Mouse (Mus musculus) mesoderm, embryonic 11.5 days (tissue): ENCODE data around the gene Wdr26.

Source experiments
- DNase-seq: peaks from one replicate; pipeline ENCODE4 v3.0.0-alpha.2; 2012; ENCODE audit warnings: low read depth, low spot score

The Wdr26 gene

GRCm38 (mm10) chr1:181211920-181212633 lies at the start of gene Wdr26:
Gene Wdr26, minus strand, starts transcription at chr1:181212001.
- peak; percentile 91 for DNase-seq

- DNase-seq, result no peak
Observed at GRCm38 (mm10) chr1:181260949-181261696, 49.3 kb upstream of the Wdr26 start.

GRCm38 (mm10) chr1:181260422-181260821 lies 48.6 kb upstream of the Wdr26 start:
- DNase-seq, result no peak

GRCm38 (mm10) chr1:181259626-181260410 lies 48.0 kb upstream of the Wdr26 start:
- no peak for DNase-seq

- no peak for DNase-seq
Observed at GRCm38 (mm10) chr1:181259056-181259455, 47.3 kb upstream of the Wdr26 start.

GRCm38 (mm10) chr1:181258616-181259015 lies 46.8 kb upstream of the Wdr26 start:
- no peak for DNase-seq

- DNase-seq, result no peak
Observed at GRCm38 (mm10) chr1:181257585-181258555, 46.1 kb upstream of the Wdr26 start.

GRCm38 (mm10) chr1:181256689-181257584 lies 45.1 kb upstream of the Wdr26 start:
- no peak for DNase-seq

- DNase-seq, result peak; percentile 75
Observed at GRCm38 (mm10) chr1:181255891-181256688, 44.3 kb upstream of the Wdr26 start.

- DNase-seq, result no peak
Observed at GRCm38 (mm10) chr1:181255450-181255849, 43.6 kb upstream of the Wdr26 start.

GRCm38 (mm10) chr1:181251624-181252023 lies 39.8 kb upstream of the Wdr26 start:
- DNase-seq, result no peak

- no peak for DNase-seq
Observed at GRCm38 (mm10) chr1:181250961-181251360, 39.2 kb upstream of the Wdr26 start.

- no peak for DNase-seq
Observed at GRCm38 (mm10) chr1:181249537-181249936, 37.7 kb upstream of the Wdr26 start.

- DNase-seq, result no peak
Observed at GRCm38 (mm10) chr1:181247175-181247574, 35.4 kb upstream of the Wdr26 start.

- no peak for DNase-seq
Observed at GRCm38 (mm10) chr1:181246487-181247138, 34.8 kb upstream of the Wdr26 start.

GRCm38 (mm10) chr1:181245554-181246486 lies 34.0 kb upstream of the Wdr26 start:
- no peak for DNase-seq

GRCm38 (mm10) chr1:181245067-181245466 lies 33.3 kb upstream of the Wdr26 start:
- DNase-seq, result no peak

GRCm38 (mm10) chr1:181241185-181241584 lies 29.4 kb upstream of the Wdr26 start:
- DNase-seq, result no peak
